Mouse (Mus musculus): ENCODE measurements around the gene Xxylt1.

Gene Xxylt1

GRCm38 (mm10) chr16:30960266-30960665, 121.0 kb downstream of the Xxylt1 start:
- in situ Hi-C loops (cut with MboI, MseI) = no loop called here

DNA sequence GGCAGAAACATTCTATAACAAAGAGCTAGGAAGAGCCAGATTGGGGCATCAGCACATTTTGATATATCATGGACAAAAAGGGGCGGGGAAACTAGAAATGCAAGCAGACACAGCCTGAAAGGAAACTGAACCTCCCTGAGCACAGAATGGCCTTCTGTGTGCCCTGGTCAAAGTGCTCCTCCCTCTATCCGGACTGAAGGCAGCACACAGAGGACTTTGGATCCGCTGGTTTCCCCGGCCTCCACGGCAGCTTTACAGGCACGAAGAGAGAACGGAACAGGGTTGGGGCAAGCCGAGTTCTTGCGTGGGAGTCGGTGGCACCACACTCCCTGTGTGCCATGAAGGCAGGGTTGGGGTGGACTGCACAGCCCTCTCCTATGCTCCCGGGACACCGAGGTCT, 121.5 kb downstream of the Xxylt1 start:
- in situ Hi-C loops (cut with MboI, MseI) = no loop called here

DNA sequence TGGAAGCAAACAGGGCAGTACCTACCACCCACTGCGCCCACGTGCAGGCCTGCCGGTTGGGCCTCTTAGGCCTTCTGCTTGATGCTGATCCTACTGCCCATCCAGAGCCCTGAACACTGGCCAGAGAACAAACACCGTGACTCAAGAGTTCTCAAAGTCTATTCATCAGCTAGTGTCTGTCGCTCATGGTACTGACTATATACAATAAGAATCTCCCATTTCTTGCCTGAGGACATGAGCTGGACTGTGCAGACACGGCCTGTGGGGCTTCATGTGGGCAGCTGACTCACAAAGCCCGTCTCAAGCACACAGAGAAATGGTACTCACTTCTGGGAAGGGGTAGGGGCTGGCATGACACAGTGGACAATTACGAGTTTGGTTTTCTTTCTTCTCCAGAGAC, 125.1 kb downstream of the Xxylt1 start:
- in situ Hi-C loops (cut with MboI, MseI) = no loop called here

DNA sequence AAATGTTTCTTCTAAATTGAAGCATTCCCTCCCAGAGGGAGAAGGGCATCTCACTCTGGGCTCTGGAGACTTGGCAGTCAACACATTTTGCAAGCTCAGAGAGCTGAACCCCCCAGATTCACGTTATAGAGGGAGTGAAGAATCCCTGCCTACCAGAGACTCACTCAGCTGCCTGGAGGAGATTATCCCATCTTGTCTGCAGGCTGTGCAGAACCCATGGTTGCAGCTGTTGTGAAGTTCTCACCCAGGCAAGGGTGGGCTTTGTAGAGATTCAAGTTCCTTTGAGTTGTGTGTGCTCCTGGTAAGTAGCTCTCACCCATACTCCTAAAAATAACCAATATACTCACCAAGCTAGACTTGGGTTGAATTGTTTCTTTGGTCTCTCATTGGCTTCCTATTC, 132.6 kb downstream of the Xxylt1 start:
- in situ Hi-C loops (cut with MboI, MseI) = loop anchor here (10.0 kb wide), 2 partner anchors 226 to 354 kb away; partner anchors contain the start of gene Fam43a

DNA sequence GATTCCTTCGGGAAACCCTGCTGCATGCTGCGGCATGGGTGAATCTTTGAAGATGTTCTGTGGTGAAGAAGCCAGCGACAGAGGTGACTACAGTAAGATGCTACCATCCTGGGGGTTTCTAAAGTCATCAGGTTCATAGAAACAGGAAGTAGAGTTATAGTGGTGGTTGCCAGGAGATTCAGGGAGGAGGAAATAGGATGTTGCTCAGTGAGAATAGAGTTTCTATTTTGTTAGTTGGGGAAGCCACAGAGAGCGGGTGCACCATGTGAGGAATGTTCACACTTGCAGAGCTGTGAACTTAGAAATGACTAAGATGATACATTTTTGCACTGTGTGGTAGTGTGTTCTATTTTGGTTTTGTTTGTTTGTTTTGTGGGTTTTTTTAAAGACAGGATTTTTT, 133.0 kb downstream of the Xxylt1 start:
- in situ Hi-C loops (cut with MboI, MseI) = loop anchor here (10.0 kb wide), 2 partner anchors 227 to 353 kb away; partner anchors contain the start of gene Fam43a

- in situ Hi-C loops (cut with MboI, MseI) = loop anchor here (10.0 kb wide), 2 partner anchors 230 to 350 kb away; partner anchors contain the start of gene Fam43a
Measured at GRCm38 (mm10) chr16:30944886-30945285, 136.3 kb downstream of the Xxylt1 start.

GRCm38 (mm10) chr16:30943919-30944318, 137.3 kb downstream of the Xxylt1 start:
- in situ Hi-C loops (cut with MboI, MseI) = loop anchor here (10.0 kb wide), 2 partner anchors 231 to 349 kb away; partner anchors contain the start of gene Fam43a

GRCm38 (mm10) chr16:30940699-30941098, 140.5 kb downstream of the Xxylt1 start:
- in situ Hi-C loops (cut with MboI, MseI) = loop anchor here (10.0 kb wide), 2 partner anchors 234 to 346 kb away; partner anchors contain the start of gene Fam43a

GRCm38 (mm10) chr16:30939903-30940302, 141.3 kb downstream of the Xxylt1 start:
- in situ Hi-C loops (cut with MboI, MseI) = loop anchor here (10.0 kb wide), 2 partner anchors 235 to 345 kb away; partner anchors contain the start of gene Fam43a

DNA sequence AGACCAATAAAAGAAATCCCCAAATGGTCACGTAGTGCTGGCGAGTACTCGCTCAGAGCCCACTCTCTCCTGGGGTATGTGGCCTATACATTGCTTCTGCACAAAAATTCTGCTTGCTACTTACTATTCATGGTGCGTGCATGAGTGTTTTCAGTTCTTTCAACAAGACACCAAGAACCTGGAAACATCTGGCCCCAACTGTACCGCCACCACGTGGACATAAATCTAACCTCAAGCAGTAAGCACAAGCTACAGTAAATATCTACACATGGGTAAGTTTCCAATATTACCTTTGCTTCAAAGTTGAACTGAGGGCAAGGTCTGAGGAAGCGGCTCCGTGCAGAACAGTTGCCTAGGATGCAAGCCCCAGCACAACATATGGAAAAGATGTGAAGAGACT, 142.0 kb downstream of the Xxylt1 start:
- in situ Hi-C loops (cut with MboI, MseI) = no loop called here

DNA sequence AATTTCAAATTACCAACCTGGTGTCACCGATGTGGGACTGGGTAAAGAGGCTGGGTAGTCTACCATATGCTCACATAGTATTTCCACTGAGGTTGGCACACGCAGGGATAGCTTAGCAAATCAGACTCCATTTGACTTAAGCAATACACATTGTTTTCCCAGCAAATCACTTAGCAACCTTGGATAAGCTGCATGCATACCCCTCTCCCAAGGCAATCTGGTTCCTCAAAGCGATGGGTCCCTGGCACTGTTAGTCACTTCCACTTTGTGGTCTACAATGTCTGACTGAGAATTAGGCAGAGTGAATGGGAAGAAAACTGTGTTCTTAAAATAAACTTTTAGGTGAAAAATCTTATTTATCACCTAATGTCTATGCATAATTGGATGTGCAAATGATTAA, 142.6 kb downstream of the Xxylt1 start:
- in situ Hi-C loops (cut with MboI, MseI) = no loop called here

DNA sequence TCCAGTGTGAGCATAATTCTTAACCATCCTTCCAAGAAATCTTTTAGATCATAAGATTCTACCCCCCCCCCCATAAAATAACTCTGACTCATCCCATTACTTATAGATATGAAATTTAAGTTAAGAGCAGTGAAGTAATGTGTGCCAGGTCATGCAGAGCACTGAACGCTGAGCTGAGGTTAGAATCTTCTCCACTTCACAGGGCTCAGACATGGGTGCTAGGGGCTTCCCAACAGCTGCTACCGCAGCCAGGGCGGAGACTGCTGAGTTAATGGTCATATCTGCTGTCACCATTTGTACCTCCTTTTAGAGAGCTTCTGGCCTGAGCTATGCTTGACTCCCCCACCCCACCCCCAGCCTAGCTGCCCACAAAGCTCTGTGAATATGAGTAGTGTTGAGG, 143.6 kb downstream of the Xxylt1 start:
- in situ Hi-C loops (cut with MboI, MseI) = no loop called here

- in situ Hi-C loops (cut with MboI, MseI) = no loop called here
Measured at GRCm38 (mm10) chr16:30936471-30936870, 144.8 kb downstream of the Xxylt1 start.

- in situ Hi-C loops (cut with MboI, MseI) = no loop called here
Measured at GRCm38 (mm10) chr16:30936012-30936461, 145.2 kb downstream of the Xxylt1 start.

DNA sequence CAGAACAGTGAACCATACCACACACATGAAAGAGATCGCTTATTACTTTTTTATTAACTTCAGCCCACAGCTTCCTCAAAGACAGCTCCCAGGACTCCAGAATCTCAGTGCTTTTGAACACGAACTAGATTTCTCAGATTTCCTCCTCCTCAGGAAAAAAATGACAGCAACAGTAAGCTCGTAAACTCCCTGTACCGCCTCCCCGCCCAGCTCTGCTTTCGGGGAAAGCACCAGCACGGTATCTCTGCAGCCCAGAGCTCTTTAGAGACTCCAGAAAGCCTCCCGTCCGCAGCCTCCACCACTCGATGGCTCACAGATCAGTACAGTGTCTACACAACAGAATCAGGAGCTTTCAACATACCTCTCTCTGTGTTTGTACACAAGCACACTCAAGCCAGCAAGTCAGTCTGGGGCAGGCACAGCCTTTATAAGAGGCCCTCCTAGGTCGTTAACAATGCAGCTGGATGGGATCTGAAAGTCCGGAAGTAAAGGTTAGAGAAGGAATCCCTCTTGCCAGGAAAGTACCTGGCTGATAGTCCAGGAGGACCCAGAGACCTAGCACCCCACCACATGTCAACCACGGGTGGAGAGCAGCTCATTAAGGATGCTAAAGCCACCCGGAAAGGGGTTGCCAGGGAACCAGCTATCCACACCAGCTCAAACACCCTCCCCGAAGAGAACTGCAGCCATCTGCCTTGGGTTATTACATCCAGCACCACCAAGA, 146.1 kb downstream of the Xxylt1 start:
- in situ Hi-C loops (cut with MboI, MseI) = no loop called here

DNA sequence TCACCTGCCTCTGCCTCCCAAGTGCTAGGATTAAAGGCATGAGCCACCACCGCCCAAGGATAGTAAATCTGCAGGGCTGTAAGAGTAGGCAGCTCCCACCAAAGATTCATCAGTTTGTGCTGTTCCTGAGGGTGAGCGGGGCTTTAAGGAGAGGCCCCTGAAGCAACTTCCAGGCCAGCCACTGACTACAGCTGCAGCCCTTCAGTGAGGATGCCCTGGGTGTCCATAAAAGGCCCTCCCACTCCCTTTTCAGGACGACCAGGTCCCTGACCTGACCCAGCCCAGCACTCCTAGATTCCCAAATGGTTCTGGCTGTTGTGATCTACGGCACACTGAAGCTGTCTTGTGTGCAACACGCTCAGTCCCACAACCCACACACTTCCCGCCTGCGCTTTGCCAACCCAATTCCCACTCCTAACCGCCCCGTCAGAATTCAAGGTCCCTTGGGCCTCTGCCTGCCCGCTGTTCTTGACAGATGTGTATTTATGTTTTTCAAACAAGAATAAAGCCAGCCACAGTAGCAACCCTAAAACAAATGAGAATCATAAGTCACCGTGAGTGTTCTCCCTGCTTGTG, 146.9 kb downstream of the Xxylt1 start:
- in situ Hi-C loops (cut with MboI, MseI) = no loop called here

- in situ Hi-C loops (cut with MboI, MseI) = no loop called here
Measured at GRCm38 (mm10) chr16:30933366-30933765, 147.9 kb downstream of the Xxylt1 start.

GRCm38 (mm10) chr16:30932791-30933190, 148.4 kb downstream of the Xxylt1 start:
- in situ Hi-C loops (cut with MboI, MseI) = no loop called here

GRCm38 (mm10) chr16:30932196-30932595, 149.0 kb downstream of the Xxylt1 start:
- in situ Hi-C loops (cut with MboI, MseI) = no loop called here

DNA sequence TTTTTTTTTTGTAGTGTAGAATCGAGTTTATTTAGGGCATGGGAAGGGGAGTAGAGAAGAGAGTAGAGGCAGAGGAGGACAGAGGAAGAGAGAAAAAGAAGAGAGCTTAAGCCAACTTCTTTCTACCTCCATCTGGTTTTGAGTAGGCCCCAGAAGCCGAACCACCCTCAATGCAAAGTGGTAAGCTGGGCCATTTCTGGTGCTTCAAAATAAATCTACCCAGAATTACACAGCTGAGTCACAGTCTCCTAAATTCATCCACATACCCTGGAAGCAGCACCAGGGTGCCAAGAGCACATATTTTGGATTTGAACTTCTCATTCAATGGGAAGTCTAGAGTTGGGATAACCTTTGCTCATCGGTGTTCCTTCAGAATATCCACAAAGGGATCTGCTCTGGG, 152.1 kb downstream of the Xxylt1 start:
- in situ Hi-C loops (cut with MboI, MseI) = no loop called here

DNA sequence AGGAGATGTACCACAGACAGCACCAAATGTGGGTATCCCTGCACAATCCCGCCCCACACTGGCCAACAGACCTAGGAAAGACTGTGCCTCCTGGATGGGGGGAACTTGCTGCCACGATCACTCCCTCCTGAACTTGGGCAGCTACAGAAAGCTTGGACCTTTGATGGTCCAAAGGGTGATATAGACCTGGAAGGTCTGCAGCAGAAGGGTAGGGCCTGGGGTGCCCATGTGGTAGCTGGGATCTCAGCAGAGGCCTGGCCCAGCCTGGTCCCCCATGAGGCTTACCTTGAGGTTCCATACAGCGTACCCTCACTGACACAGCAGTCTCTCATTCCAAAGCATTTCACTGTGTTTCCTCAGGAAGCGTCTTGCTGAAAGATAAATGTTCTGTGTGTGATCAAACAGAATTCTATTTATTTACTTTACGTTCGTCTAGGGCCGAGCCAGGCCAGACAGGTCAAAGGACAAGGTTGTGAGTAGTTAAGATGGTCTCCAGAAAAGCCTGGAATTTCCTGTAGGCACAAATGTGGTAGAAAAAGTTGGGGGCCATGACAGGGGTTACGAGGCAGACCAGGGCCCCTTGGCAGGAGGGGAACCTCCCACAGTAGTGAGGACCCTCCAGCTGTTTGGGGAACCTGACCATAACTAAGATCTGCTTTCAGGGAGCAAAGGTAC, 153.0 kb downstream of the Xxylt1 start:
- in situ Hi-C loops (cut with MboI, MseI) = no loop called here

DNA sequence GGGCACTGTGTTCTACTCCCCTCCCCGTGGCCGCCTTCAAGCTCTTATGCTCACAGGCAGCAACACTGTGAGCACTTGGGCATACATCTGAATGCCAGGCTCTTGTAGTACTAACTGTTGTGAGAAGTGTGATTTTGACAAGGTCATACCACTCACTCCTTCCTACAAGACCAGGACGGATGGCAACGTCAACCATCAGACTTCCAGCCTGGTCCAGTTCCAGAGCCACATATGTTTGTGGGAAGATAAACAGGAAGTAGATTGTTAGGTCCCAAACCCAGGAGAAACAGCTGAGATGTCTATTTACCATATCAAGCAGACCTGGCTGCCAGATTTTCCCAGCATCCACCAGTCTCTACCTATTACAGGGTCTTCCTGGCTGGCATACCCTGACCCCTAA, 155.7 kb downstream of the Xxylt1 start:
- in situ Hi-C loops (cut with MboI, MseI) = no loop called here
